Mouse (Mus musculus) CH12.LX (cell line): ENCODE measurements around the gene Cx3cr1. TPM values are rescaled to one million over a fixed set of nuclear protein-coding genes. Genes with fewer than 3 reads are reported as not detected.

Source experiments
- DNase-seq: peaks from one replicate; pipeline ENCODE4 v3.0.0-alpha.2; 2013; ENCODE audit errors: extremely low read depth
- H3K27ac ChIP-seq: 2 replicates; pipeline ENCODE4 v1.5.1; 2012; ENCODE audit warnings: low read depth, mild to moderate bottlenecking, control low read depth, moderate library complexity; ENCODE audit not compliant: insufficient read depth
- H3K27me3 ChIP-seq: replicated peaks from 2 replicates; pipeline ENCODE3; 2012; ENCODE audit warnings: inconsistent platforms
- H3K36me3 ChIP-seq, 2 experiments: replicated peaks in 1 of 2; 2 replicates each; pipeline versions ENCODE3 to v1.6.1; 2012; ENCODE audit warnings: inconsistent platforms in 1 of 2, low read length in 1 of 2, mild to moderate bottlenecking in 1 of 2, mixed read lengths in 1 of 2, moderate library complexity in 1 of 2; ENCODE audit not compliant: control insufficient read depth in 1 of 2, insufficient read depth in 1 of 2
- H3K4me1 ChIP-seq, 2 experiments: 2 replicates each; pipeline ENCODE4 v1.6.1; 2012; ENCODE audit warnings: inconsistent platforms in 1 of 2, moderate library complexity in 1 of 2; ENCODE audit not compliant: insufficient read depth in 2 of 2, control insufficient read depth in 1 of 2
- H3K4me2 ChIP-seq: 2 replicates; pipeline ENCODE4 v1.6.1; 2012; ENCODE audit warnings: low read depth, mild to moderate bottlenecking, control low read depth; ENCODE audit not compliant: poor library complexity, insufficient read depth, severe bottlenecking
- H3K4me3 ChIP-seq, 3 experiments: fragments of 150-350 bp in 1 of 3; sonication (generic) in 1 of 3; replicated peaks in 1 of 3; 2 replicates each; pipeline versions ENCODE3 to v1.5.1; 2011 to 2012; ENCODE audit warnings: low read depth in 2 of 3, low read length in 2 of 3, mild to moderate bottlenecking in 2 of 3, moderate library complexity in 2 of 3, control low read depth in 1 of 3, improper control_type of control experiment in 1 of 3, inconsistent platforms in 1 of 3, mixed read lengths in 1 of 3; ENCODE audit not compliant: poor library complexity in 1 of 3
- H3K79me2 ChIP-seq: replicated peaks from 2 replicates; pipeline ENCODE4 v1.6.1; 2012; ENCODE audit warnings: mild to moderate bottlenecking, moderate library complexity; ENCODE audit not compliant: control insufficient read depth, poor library complexity, insufficient read depth, severe bottlenecking; ENCODE audit errors: extremely low read depth
- H3K9ac ChIP-seq: 2 replicates; pipeline ENCODE4 v1.6.1; 2012; ENCODE audit warnings: low read depth, mild to moderate bottlenecking, control low read depth, moderate library complexity; ENCODE audit not compliant: insufficient read depth
- H3K9me3 ChIP-seq: replicated peaks from 2 replicates; pipeline ENCODE3; 2012; ENCODE audit warnings: low read length, inconsistent platforms, mixed read lengths
- BHLHE40 ChIP-seq: IDR thresholded peaks from 2 replicates; pipeline ENCODE4 v1.6.1; 2011; ENCODE audit warnings: mild to moderate bottlenecking, low read depth, low read length, improper control_type of control experiment
- CHD2 ChIP-seq: IDR thresholded peaks from 2 replicates; pipeline ENCODE4 v1.6.1; 2011; ENCODE audit warnings: low read length, improper control_type of control experiment
- E2F4 ChIP-seq: IDR thresholded peaks from 2 replicates; pipeline ENCODE4 v1.6.1; 2011; ENCODE audit warnings: low read depth, low read length, improper control_type of control experiment; ENCODE audit not compliant: insufficient replicate concordance
- EP300 ChIP-seq: IDR thresholded peaks from 2 replicates; pipeline ENCODE4 v1.6.1; 2011; ENCODE audit warnings: low read length, improper control_type of control experiment
- GABPA ChIP-seq: IDR thresholded peaks from 2 replicates; pipeline ENCODE4 v1.6.1; 2012; ENCODE audit warnings: low read depth, low read length, improper control_type of control experiment, inconsistent platforms; ENCODE audit not compliant: insufficient replicate concordance
- JUN ChIP-seq: IDR thresholded peaks from 2 replicates; pipeline ENCODE4 v1.6.1; 2011; ENCODE audit warnings: low read depth, mild to moderate bottlenecking, low read length, improper control_type of control experiment, moderate library complexity; ENCODE audit not compliant: insufficient read depth
- JUND ChIP-seq: conservative IDR thresholded peaks from 2 replicates; pipeline ENCODE4 v1.6.1; 2011; ENCODE audit warnings: low read depth, low read length, improper control_type of control experiment
- KAT2A ChIP-seq: IDR thresholded peaks from 2 replicates; pipeline ENCODE4 v1.6.1; 2012; ENCODE audit warnings: low read length, improper control_type of control experiment, inconsistent platforms; ENCODE audit not compliant: insufficient replicate concordance
- MAFK ChIP-seq: IDR thresholded peaks from 2 replicates; pipeline ENCODE4 v1.6.1; 2011; ENCODE audit warnings: low read length, improper control_type of control experiment; ENCODE audit not compliant: insufficient replicate concordance
- MAX ChIP-seq: IDR thresholded peaks from 2 replicates; pipeline ENCODE4 v1.6.1; 2011; ENCODE audit warnings: low read length, improper control_type of control experiment
- MAZ ChIP-seq: IDR thresholded peaks from 2 replicates; pipeline ENCODE4 v1.6.1; 2012; ENCODE audit warnings: low read depth, mild to moderate bottlenecking, inconsistent platforms, low read length, improper control_type of control experiment, moderate library complexity
- MYC ChIP-seq: IDR thresholded peaks from 2 replicates; pipeline ENCODE4 v1.6.1; 2011; ENCODE audit warnings: low read depth, mild to moderate bottlenecking, improper control_type of control experiment, low read length
- NELFE ChIP-seq: IDR thresholded peaks from 2 replicates; pipeline ENCODE4 v1.6.1; 2011; ENCODE audit warnings: low read depth, low read length, improper control_type of control experiment
- NRF1 ChIP-seq: IDR thresholded peaks from 2 replicates; pipeline ENCODE4 v1.6.1; 2014; ENCODE audit warnings: low read depth, mild to moderate bottlenecking, inconsistent platforms, low read length, improper control_type of control experiment, moderate library complexity
- POLR2A ChIP-seq: IDR thresholded peaks from 2 replicates; pipeline ENCODE4 v1.6.1; 2011; ENCODE audit warnings: low read depth, mild to moderate bottlenecking, improper control_type of control experiment, low read length
- RAD21 ChIP-seq: IDR thresholded peaks from 2 replicates; pipeline ENCODE4 v1.6.1; 2011; ENCODE audit warnings: low read depth, mild to moderate bottlenecking, low read length, improper control_type of control experiment, moderate library complexity
- RCOR1 ChIP-seq: conservative IDR thresholded peaks from 2 replicates; pipeline ENCODE4 v1.6.1; 2012; ENCODE audit warnings: low read depth, mild to moderate bottlenecking, inconsistent platforms, low read length, improper control_type of control experiment
- SIN3A ChIP-seq: IDR thresholded peaks from 2 replicates; pipeline ENCODE4 v1.6.1; 2012; ENCODE audit warnings: low read length, improper control_type of control experiment, inconsistent platforms
- USF1 ChIP-seq: IDR thresholded peaks from 2 replicates; pipeline ENCODE4 v1.6.1; 2014; ENCODE audit warnings: low read depth, mild to moderate bottlenecking, inconsistent platforms, low read length, improper control_type of control experiment
- USF2 ChIP-seq: conservative IDR thresholded peaks from 2 replicates; pipeline ENCODE4 v1.6.1; 2011; ENCODE audit warnings: low read depth, low read length, improper control_type of control experiment
- ZMIZ1 ChIP-seq: IDR thresholded peaks from 2 replicates; pipeline ENCODE4 v1.6.1; 2012; ENCODE audit warnings: low read depth, mild to moderate bottlenecking, inconsistent platforms, low read length, improper control_type of control experiment
- ZNF384 ChIP-seq: IDR thresholded peaks from 2 replicates; pipeline ENCODE4 v1.6.1; 2012; ENCODE audit warnings: low read depth, low read length, improper control_type of control experiment, inconsistent platforms
- dilution Hi-C: fragments of 300-500 bp; cut with MboI; formaldehyde crosslinking; loops from 2 replicates; pipeline ENCODE4 v1.14.3; 2020; ENCODE audit warnings: low sequenced_read_pairs; ENCODE audit not compliant: extremely low pct_unique_long_range_greater_than_20kb, extremely low pct_ligation_motif_present
- in situ Hi-C: fragments of 300-500 bp; cut with MboI; formaldehyde crosslinking; loops from 3 replicates; pipeline ENCODE4 v1.14.3; 2019; ENCODE audit warnings: low sequenced_read_pairs, low pct_ligation_motif_present, low pct_unique_long_range_greater_than_20kb, mixed read lengths
- polyA plus RNA-seq: library from polyadenylated mRNA; unstranded; fragments of >175 nt; gene quantifications from 2 replicates; pipeline ENCODE4 v1.2.1, GENCODE M21; 2012; ENCODE audit warnings: low read depth; ENCODE audit not compliant: insufficient read length
- total RNA-seq, 2 experiments: library from RNA; depleted of rRNA; stranded (reverse); fragments of 300-350 nt in 1 of 2; fragments of >200 nt in 1 of 2; gene quantifications; 2 replicates each; pipeline ENCODE4 v1.2.3; 2012 to 2014

Cx3cr1 gene
- total and polyA plus RNA-seq, 3 experiments, result 0.06 TPM; not detected in 2

DNA sequence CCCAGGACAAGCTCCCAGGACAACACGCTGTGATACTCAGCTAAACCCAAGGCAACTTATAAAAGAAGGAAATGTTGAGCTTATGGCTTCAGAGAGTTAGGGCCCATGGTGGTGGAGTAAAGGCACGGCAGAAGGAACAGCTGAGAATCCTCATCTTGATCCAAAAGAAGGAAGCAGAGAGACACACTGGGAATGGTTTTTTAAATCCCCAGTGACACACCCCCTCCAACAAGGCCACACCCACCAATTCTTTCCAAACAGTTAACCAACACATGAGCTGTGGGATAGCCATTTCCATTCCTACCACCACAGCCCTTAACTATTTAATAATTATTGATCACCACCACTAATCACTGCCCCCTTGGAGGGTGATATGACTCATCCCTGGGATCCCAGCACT is 1.6 kb upstream of the Cx3cr1 start:
- Histone ChIP-seq H3K36me3 (no peaks in the 10 kb centered on the region), H3K9me3 (no peaks in the 10 kb centered on the region), H3K27ac (no peak overlapping the region), H3K79me2 (no peaks in the 10 kb centered on the region), H3K27me3 (peaks cover 19% of the 10 kb centered on the region), H3K4me1 (peaks cover 0 to 7% of the 10 kb centered on the region in 2 experiments; a peak in 2 of 4 replicates), H3K9ac (no peak overlapping the region), H3K4me3 (no peak overlapping the region), H3K4me2 (no peak overlapping the region)
- in situ Hi-C loops (loop anchor here (5.0 kb wide), 1 partner anchor 44 kb away; no protein-coding TSS in a partner anchor), dilution Hi-C loops (no loop called here)
- no peak for DNase-seq
- TF ChIP-seq CHD2, result no peak
- TF ChIP-seq SIN3A, result no peak
- no peak for TF ChIP-seq ZMIZ1
- no peak for TF ChIP-seq BHLHE40
- no peak for TF ChIP-seq USF2
- no peak for TF ChIP-seq MYC
- TF ChIP-seq RCOR1, result no peak
- TF ChIP-seq KAT2A, result no peak
- TF ChIP-seq RAD21, result no peak
- no peak for TF ChIP-seq MAZ
- no peak for TF ChIP-seq MAFK
- TF ChIP-seq POLR2A, result no peak
- TF ChIP-seq MAX, result no peak
- TF ChIP-seq JUN, result no peak
- TF ChIP-seq GABPA, result no peak
- no peak for TF ChIP-seq NRF1
- no peak for TF ChIP-seq ZNF384
- no peak for TF ChIP-seq JUND
- no peak for TF ChIP-seq EP300

DNA sequence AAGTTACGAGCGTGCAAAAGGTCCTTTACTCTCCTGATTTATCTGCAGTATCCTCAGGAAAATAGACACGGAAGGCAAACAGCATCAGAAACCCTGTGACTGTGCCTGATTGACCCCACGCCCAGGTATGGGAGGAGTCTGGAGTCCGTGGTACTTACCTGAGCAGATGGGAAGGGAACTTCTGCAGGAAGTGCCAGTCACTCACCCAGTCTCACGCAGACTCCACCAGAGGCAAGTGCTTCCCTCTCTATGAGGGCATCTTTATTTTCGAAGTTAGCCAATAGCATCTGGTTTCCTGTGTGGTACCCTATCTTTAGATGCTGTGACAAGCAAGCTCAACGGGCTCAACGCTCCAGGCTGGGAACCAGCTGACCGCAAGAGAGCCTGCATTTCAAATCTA is 1.6 kb downstream of the Cx3cr1 start:
- no peak for TF ChIP-seq ZNF384
- no peak for TF ChIP-seq EP300
- TF ChIP-seq E2F4, result no peak
- TF ChIP-seq NELFE, result no peak
- no peak for TF ChIP-seq USF1
- in situ Hi-C loops, result no loop called here
- no peak for DNase-seq
- peaks cover 0 to 8% of the 10 kb centered on the region in 2 experiments; a peak in 2 of 4 replicates for H3K4me1 ChIP-seq
- H3K9ac ChIP-seq, result no peak overlapping the region
- H3K27me3 ChIP-seq, result peaks cover 11% of the 10 kb centered on the region
- H3K27ac ChIP-seq, result no peak overlapping the region
- dilution Hi-C loops, result no loop called here
- H3K9me3 ChIP-seq, result no peaks in the 10 kb centered on the region
- H3K79me2 ChIP-seq, result no peaks in the 10 kb centered on the region
- no peak overlapping the region for H3K4me2 ChIP-seq
- no peaks in the 10 kb centered on the region for H3K36me3 ChIP-seq
- no peak overlapping the region for H3K4me3 ChIP-seq
